Mouse (Mus musculus) midbrain, embryonic 15.5 days (tissue): Measurements from ENCODE around the gene Lrch1. TPM values are rescaled to one million over a fixed set of nuclear protein-coding genes. Genes with fewer than 3 reads are reported as not detected.
A peak's percentile ranks its signal among the peaks of the same experiment; 100 is the strongest.

Source experiments
- ATAC-seq: fragments of 200-750 bp; cut with Nextera tagmentation; replicated peaks from 2 replicates; pipeline ENCODE4 v1.8.0; 2017; ENCODE audit warnings: moderate TSS enrichment
- H3K27ac ChIP-seq: fragments of 300-500 bp; sonication (generic); 2 replicates; pipeline ENCODE4 v1.5.1; 2015; ENCODE audit warnings: mild to moderate bottlenecking, inconsistent platforms
- H3K27me3 ChIP-seq: fragments of 300-500 bp; sonication (generic); replicated peaks from 2 replicates; pipeline ENCODE4 v1.6.1; 2015; ENCODE audit warnings: inconsistent platforms
- H3K36me3 ChIP-seq: fragments of 300-500 bp; sonication (generic); replicated peaks from 2 replicates; pipeline ENCODE4 v1.6.1; 2015; ENCODE audit warnings: inconsistent platforms
- H3K4me1 ChIP-seq: fragments of 300-500 bp; sonication (generic); 2 replicates; pipeline ENCODE4 v1.6.1; 2015; ENCODE audit warnings: inconsistent platforms
- H3K4me2 ChIP-seq: fragments of 300-500 bp; sonication (generic); 2 replicates; pipeline ENCODE4 v1.6.1; 2015; ENCODE audit warnings: inconsistent platforms, mild to moderate bottlenecking, moderate library complexity
- H3K4me3 ChIP-seq: fragments of 300-500 bp; sonication (generic); 2 replicates; pipeline ENCODE4 v1.5.1; 2015; ENCODE audit warnings: mild to moderate bottlenecking, inconsistent platforms
- H3K9ac ChIP-seq: fragments of 300-500 bp; sonication (generic); 2 replicates; pipeline ENCODE4 v1.6.1; 2015; ENCODE audit warnings: mild to moderate bottlenecking, inconsistent platforms
- H3K9me3 ChIP-seq: fragments of 300-500 bp; sonication (generic); 2 replicates; pipeline ENCODE4 v1.6.1; 2016; ENCODE audit warnings: inconsistent platforms
- WGBS: fragments of 180-500 bp; shearing (Covaris S2); methylation state at CpG from one replicate; pipeline ENCODE4 v1.1.7; 2015; ENCODE audit warnings: mixed read lengths; 5-methylcytosine and 5-hydroxymethylcytosine counted together
- polyA plus RNA-seq: library from polyadenylated mRNA; unstranded; fragments of >200 nt; fragmentation: Nextera tagmentation; extraction: Ambion mirVana; gene quantifications from 2 replicates; pipeline ENCODE4 v1.2.1, GENCODE M21; 2015

The Lrch1 gene
- polyA plus RNA-seq, 1 experiment from 2014 or later: 25.4 TPM

DNA sequence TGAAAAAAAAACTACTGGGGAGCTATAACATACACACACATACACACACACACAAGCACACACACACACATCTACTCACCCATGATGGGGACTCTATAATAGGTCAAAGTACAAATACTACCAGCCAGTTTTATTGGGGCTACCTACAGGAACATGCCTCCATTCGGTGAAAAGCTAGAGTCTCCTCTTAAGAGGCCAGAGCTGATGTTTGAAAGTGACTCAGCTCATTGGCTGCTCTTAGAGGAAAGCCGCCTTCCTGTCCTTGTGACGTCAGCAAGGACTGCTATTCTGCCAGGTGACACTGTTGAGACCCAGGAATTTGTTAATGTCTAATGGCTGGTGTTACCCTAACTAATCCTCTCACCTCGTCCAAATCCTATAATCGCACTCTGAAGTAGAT lies 25.0 kb upstream of the Lrch1 start:
- no peak for ATAC-seq
- no peak overlapping the region for H3K9ac ChIP-seq
- no peak overlapping the region for H3K4me3 ChIP-seq
- no peak overlapping the region for H3K4me2 ChIP-seq
- no peaks in the 10 kb centered on the region for H3K4me1 ChIP-seq
- WGBS: 91% methylated on average over 5 of the region's 5 CpGs
- H3K36me3 ChIP-seq: no peaks in the 10 kb centered on the region
- no peaks in the 10 kb centered on the region for H3K27me3 ChIP-seq
- no peaks in the 10 kb centered on the region for H3K9me3 ChIP-seq
- H3K27ac ChIP-seq: no peak overlapping the region

- Histone ChIP-seq H3K27ac (no peak overlapping the region), H3K4me3 (no peak overlapping the region), H3K4me1 (no peaks in the 10 kb centered on the region), H3K9me3 (no peaks in the 10 kb centered on the region), H3K27me3 (no peaks in the 10 kb centered on the region), H3K36me3 (no peaks in the 10 kb centered on the region), H3K9ac (no peak overlapping the region), H3K4me2 (no peak overlapping the region)
- no peak for ATAC-seq
- 70% methylated on average over 3 of the region's 3 CpGs for WGBS
These were observed 24.5 kb upstream of the Lrch1 start for GRCm38 (mm10) chr14:74972216-74972615.

GRCm38 (mm10) chr14:74963402-74963764 lies 15.7 kb upstream of the Lrch1 start:
- no peaks in the 10 kb centered on the region for H3K27me3 ChIP-seq
- no peak overlapping the region for H3K4me3 ChIP-seq
- WGBS: 86% methylated on average over 3 of the region's 3 CpGs
- H3K9ac ChIP-seq: no peak overlapping the region
- H3K9me3 ChIP-seq: no peaks in the 10 kb centered on the region
- H3K4me1 ChIP-seq: no peaks in the 10 kb centered on the region
- no peaks in the 10 kb centered on the region for H3K36me3 ChIP-seq
- H3K4me2 ChIP-seq: no peak overlapping the region
- no peak overlapping the region for H3K27ac ChIP-seq
- no peak for ATAC-seq

DNA sequence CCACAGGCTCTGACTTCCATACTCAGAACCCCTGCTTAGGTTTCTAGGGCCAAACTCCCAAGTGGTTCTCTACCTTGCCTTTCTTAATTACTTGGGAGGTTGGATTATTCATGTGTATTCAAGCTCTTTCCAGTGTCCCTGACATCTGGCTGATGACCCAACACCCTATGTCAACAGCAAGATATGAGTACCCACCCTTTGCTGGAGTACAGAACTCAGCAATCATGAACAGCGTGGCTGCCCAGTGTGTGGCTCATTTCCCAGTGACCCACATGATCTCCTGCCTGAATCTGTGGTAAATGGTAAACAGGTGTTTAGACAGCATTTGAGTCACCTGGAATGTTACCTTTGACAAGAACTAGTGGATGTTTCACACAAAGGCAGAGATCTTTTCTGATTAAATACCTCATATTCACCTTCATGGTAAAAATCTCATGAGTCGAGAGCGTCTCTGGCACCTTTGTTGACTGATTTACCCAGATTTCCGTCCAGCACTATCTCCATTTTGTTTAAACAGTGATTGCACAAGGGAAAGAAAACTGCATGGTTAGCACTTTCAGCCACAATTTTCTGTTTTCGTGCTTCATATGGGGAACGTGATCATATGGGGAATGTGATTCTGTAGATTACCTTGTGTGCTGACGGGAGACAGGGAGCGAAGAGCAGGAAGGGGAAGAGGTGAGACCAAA lies 15.2 kb upstream of the Lrch1 start:
- 86% methylated on average over 8 of the region's 8 CpGs for WGBS
- Histone ChIP-seq H3K4me2 (no peak overlapping the region), H3K27ac (no peak overlapping the region), H3K36me3 (no peaks in the 10 kb centered on the region), H3K4me1 (no peaks in the 10 kb centered on the region), H3K27me3 (no peaks in the 10 kb centered on the region), H3K4me3 (no peak overlapping the region), H3K9me3 (no peaks in the 10 kb centered on the region), H3K9ac (no peak overlapping the region)
- ATAC-seq: no peak

DNA sequence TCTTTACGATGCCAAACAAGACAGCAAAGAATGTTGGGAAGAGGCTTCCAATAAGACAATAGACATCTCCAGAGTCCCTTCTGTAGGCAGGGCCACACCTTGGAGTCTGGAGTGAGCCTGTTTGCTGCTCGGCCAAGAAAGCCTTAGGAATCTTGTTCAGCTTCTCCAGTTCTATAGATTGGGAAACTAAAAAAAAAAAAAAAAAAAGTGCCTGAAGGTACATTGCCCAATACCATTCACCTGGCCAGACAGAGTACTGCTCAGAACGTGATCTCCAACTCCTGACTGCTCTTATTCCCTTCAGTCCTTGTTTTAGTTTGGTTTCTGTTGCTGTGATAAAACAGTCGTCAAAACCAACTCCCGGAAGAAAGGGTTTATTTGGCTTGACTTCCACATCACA lies 12.9 kb upstream of the Lrch1 start:
- Histone ChIP-seq H3K9me3 (no peaks in the 10 kb centered on the region), H3K36me3 (no peaks in the 10 kb centered on the region), H3K27me3 (no peaks in the 10 kb centered on the region), H3K27ac (no peak overlapping the region), H3K9ac (no peak overlapping the region), H3K4me3 (no peak overlapping the region), H3K4me2 (no peak overlapping the region), H3K4me1 (no peaks in the 10 kb centered on the region)
- 84% methylated on average over 5 of the region's 5 CpGs for WGBS
- no peak for ATAC-seq

- H3K4me2 ChIP-seq: no peak overlapping the region
- no peak for ATAC-seq
- 55% methylated on average over 2 of the region's 2 CpGs for WGBS
These were observed 9.0 kb upstream of the Lrch1 start for GRCm38 (mm10) chr14:74956702-74957101.

DNA sequence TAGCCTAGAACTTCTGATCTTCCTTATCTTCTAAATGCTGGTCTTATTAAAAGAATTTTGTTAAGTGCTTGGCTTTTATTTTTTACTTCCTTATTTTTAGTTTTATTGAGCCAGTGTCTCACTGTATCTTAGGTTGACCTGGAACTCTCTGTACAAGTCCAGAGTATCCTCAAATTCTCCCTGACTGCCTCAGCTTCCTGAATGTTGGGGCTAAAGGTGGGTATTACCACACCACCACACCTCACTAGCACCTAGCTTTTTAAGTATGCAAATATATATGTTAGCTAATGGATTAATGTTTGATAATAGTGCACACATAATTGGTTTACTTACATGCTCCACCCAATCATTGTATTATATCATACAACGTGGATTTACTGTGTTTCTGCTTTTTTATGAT lies 8.6 kb upstream of the Lrch1 start:
- no peak overlapping the region for H3K27ac ChIP-seq
- no peaks in the 10 kb centered on the region for H3K27me3 ChIP-seq
- no peaks in the 10 kb centered on the region for H3K9me3 ChIP-seq
- H3K36me3 ChIP-seq: no peaks in the 10 kb centered on the region
- H3K9ac ChIP-seq: no peak overlapping the region
- H3K4me2 ChIP-seq: no peak overlapping the region
- WGBS: 65% methylated on average over 1 of the region's 1 CpGs
- no peak overlapping the region for H3K4me3 ChIP-seq
- no peak for ATAC-seq
- H3K4me1 ChIP-seq: no peaks in the 10 kb centered on the region

More at GRCm38 (mm10) chr14:74956702-74957101, 9.0 kb upstream of the Lrch1 start:
- Histone ChIP-seq H3K27me3 (no peaks in the 10 kb centered on the region), H3K27ac (no peak overlapping the region), H3K4me1 (no peaks in the 10 kb centered on the region), H3K9ac (no peak overlapping the region), H3K4me3 (no peak overlapping the region), H3K9me3 (no peaks in the 10 kb centered on the region), H3K36me3 (no peaks in the 10 kb centered on the region)

DNA sequence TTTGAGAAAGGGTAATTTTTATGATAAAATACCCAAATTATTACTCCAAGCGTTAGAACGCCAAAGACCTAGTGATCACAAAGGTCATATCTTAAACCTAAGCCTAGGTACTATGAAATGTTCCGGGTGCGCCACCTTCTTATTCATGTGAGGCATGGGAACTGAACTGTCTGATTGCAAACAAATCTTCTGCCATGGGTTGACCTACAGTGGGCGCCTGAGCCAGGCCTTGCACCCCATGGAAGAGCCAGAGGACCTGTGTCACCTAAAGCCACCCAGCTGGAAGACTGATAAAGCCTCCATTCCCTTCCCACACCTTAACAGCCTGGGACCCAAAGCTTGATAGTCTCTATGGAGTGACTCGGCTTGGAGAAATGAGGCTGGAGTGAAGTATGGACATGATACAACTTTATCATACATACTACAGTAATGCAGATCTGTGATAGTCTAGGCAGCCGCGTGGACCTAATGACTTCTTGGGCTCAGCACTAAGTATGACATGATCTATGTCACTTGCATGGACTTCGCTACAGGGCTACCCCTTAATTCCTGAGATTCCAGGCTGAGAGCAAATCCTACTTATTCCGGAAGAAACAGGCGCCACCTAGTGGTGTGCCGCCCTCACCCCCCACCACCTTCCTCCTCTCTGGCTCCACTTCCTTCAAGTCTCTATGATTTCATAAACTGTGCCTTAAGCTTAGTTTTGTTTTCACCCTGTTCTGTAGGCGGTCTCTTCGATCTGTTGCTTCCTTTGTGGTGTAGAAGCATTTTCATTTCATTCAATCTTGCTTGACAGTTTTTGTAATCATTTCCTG lies 957 bp upstream of the Lrch1 start:
- no peak overlapping the region for H3K27ac ChIP-seq

GRCm38 (mm10) chr14:74948014-74948396 lies 329 bp upstream of the Lrch1 start:
- 26% methylated on average over 13 of the region's 13 CpGs for WGBS
- Histone ChIP-seq H3K4me3 (peak overlapping the region; percentile 73), H3K4me2 (peak overlapping the region; percentile 83), H3K4me1 (peaks cover 24% of the 10 kb centered on the region), H3K27ac (peak overlapping the region; percentile 92), H3K9me3 (no peaks in the 10 kb centered on the region), H3K27me3 (no peaks in the 10 kb centered on the region), H3K9ac (peak overlapping the region; percentile 87), H3K36me3 (no peaks in the 10 kb centered on the region)
- no peak for ATAC-seq

More for the DNA sequence above, 957 bp upstream of the Lrch1 start:
- Histone ChIP-seq H3K4me1 (peaks cover 24% of the 10 kb centered on the region), H3K9ac (no peak overlapping the region), H3K4me2 (peak overlapping the region; percentile 83; the same call in 1 of the 2 replicates), H3K27me3 (no peaks in the 10 kb centered on the region), H3K4me3 (peak overlapping the region; percentile 73; the same call in 1 of the 2 replicates), H3K9me3 (no peaks in the 10 kb centered on the region), H3K36me3 (no peaks in the 10 kb centered on the region)
- WGBS: 53% methylated on average over 14 of the region's 14 CpGs
- peak; percentile 10; the same call in 1 of the 2 replicates for ATAC-seq

- Histone ChIP-seq H3K4me3 (peak overlapping the region; percentile 73), H3K36me3 (no peaks in the 10 kb centered on the region), H3K27ac (peak overlapping the region; percentile 92), H3K9me3 (no peaks in the 10 kb centered on the region), H3K27me3 (no peaks in the 10 kb centered on the region), H3K4me1 (peaks cover 24% of the 10 kb centered on the region), H3K9ac (peak overlapping the region; percentile 87), H3K4me2 (peak overlapping the region; percentile 83)
- ATAC-seq: peak; percentile 90
- under 1% methylated on average over 56 of the region's 56 CpGs for whole genome bisulfite sequencing
These were observed 813 bp downstream of the Lrch1 start for GRCm38 (mm10) chr14:74946751-74947375.

DNA sequence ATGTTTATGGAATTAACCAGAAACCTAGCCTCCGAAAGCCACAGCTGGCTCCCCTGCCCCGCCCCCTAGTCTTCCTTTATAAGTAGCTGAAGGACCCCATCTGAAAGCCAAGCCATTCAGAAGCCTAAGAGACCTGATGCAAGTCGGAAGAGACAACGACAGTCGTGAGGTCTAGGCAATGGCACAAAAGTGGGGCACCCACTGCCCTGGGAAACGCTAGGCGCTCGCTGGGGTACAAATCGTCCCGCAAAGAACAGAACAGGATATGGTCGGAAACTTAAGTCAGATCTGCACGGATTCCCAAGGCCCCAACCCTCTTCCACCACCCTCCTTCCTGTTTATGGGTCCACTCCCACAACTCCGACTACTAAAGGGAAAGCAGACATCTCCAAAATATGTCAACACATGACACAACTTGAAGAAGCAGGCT lies 1.3 kb downstream of the Lrch1 start:
- Histone ChIP-seq H3K36me3 (no peaks in the 10 kb centered on the region), H3K4me1 (peaks cover 24% of the 10 kb centered on the region), H3K4me2 (peak overlapping the region; percentile 83), H3K9ac (peak overlapping the region; percentile 87), H3K27me3 (no peaks in the 10 kb centered on the region), H3K27ac (peak overlapping the region; percentile 92), H3K9me3 (no peaks in the 10 kb centered on the region), H3K4me3 (peak overlapping the region; percentile 73)
- ATAC-seq: no peak; the same call in 1 of the 2 replicates
- WGBS: 5% methylated on average over 13 of the region's 13 CpGs
